Mouse (Mus musculus) myocyte (in vitro differentiated cells): ENCODE results near the gene Olfr1417.

Source experiments
- POLR2A ChIP-seq: IDR thresholded peaks from one replicate; pipeline ENCODE4 v1.6.1; 2011; ENCODE audit warnings: low read depth, mild to moderate bottlenecking, control low read depth, moderate library complexity; ENCODE audit not compliant: insufficient read length
- TCF12 ChIP-seq: IDR thresholded peaks from one replicate; pipeline ENCODE4 v1.6.1; 2011; ENCODE audit warnings: mild to moderate bottlenecking, control low read depth; ENCODE audit not compliant: poor library complexity, insufficient read depth, severe bottlenecking

GRCm38 (mm10) chr19:11788876-11789275 lies 50.1 kb downstream of the Olfr1417 start:
- no peak for TF ChIP-seq POLR2A
- TF ChIP-seq TCF12 = no peak
